Mouse (Mus musculus) thymus, postnatal 10 days (tissue): Measurements from ENCODE around the gene Cdc42ep2.
"Not testable (repeated sequence)": the region's sequence is repeated elsewhere in the genome, so short reads cannot be mapped to it uniquely, and the experiment has no call there.

ENCODE experiments used
- DNase-seq, 2 experiments: peaks; one replicate each; pipeline ENCODE4 v3.0.0; 2021; ENCODE audit warnings: low spot score in 2 of 2

Cdc42ep2 gene

DNA sequence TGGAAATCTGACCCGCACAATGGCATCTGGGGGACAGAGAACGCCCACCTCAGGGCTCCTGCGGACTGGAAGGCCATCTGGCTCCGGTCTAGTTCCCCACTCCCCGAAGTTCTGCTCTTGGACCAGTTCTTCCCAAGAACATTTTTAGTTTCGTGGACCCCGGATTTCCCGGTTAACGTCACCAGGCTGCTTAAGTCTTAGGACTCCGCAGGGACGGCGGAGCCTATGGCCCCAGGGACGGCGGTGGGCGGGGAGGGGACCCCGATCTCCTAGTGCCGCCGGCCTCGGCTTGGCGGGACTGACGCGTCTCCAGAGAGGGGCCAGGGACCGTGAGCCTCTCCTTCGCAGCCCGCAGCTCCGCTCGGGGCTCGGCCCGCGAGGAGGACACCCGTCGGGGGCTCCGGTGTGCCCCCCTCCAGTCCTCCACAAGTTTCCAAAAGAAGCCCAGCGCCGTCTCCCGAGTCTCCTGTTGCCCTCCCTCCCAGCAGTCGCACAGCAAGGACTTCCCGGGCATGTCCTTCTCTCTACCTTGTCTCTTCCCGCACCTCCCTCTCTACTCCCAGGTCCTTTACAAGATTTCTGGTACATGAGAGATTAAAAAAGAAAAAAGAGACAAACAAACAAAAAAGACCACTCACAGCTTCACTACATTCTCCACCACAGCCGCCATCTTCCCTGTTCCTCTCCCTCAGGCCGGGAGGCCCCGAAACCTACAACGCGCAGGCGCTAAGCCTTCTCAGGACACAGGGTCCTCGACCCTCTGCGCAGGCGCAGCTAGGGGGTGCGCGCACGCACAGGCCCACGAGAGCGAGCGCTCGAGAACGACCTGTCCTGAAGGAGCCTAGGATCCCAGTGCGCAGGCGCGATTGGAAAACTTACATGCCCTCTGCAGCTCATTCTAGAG lies 12.3 kb downstream of the Cdc42ep2 start:
- DNase-seq = peak; percentile 98 to 99

DNA sequence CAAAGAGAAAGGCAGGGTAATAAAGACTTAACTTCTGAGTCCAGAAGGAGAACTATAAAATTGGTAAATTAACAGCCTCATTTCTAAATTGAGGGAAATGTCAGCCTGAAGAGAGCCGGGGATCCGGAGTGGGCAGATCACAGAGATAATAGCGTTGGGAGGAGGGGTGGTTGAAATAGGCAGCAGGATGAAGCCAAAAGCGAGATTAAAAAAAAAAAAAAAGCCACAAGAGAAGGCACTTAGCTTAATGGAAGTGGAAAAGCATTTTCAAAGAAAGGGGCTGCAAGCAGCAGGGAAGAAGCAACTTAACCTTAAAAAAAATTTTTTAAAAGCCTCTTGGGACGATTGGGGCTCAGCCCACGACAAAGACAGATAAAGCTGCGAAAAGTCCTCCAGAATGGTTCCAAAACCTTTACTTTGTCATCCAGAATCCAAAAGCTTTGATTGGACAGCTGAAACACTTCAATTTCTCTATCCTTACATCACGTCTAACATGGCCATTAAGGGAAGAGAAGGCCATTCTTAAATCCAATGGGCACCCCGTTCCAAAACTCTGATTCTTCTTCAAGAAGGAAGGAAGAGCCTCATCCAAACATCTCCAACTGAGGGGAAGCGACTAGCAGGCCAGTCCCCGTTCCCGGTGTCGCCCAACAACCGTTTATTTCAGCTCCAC lies 13.1 kb downstream of the Cdc42ep2 start:
- no peak for DNase-seq

DNA sequence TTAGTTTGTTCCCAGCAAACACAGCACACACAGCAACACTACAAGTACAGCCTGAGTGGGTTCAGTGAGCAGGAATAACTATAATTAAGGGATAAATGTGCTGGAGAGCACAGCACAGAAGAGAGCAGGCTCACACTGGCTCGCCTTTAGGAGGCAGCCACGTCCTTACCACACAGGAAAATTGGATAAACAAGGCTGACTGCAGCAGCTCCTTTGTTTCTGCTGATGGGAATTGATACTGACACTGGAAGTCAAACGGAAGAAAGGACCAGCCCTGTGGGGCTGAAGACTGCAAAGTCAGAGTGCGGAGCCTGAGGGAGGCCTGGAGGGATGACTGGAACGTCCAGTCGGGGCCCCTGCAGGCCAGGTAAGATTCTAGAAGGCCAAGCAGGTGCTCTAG lies 14.4 kb downstream of the Cdc42ep2 start:
- no peak for DNase-seq

DNA sequence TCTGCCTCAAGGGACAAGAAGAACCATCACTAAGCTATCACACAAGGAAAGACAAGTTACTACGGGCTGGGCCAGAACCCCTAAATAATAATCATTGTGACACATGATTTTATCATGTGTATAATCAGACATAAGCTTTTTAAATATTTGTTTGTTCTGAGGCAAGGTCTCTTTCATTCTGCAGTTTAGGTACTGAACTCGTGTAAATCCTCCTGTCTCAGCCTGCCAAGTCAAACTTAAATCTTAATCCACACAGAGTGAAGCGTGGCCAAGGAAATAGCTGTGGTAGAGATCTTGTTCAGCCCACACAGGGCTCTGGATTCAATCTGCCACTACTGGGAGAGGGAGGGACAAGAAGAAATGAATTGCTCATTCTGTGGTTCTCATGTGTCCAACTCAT lies 17.3 kb downstream of the Cdc42ep2 start:
- no peak for DNase-seq

DNA sequence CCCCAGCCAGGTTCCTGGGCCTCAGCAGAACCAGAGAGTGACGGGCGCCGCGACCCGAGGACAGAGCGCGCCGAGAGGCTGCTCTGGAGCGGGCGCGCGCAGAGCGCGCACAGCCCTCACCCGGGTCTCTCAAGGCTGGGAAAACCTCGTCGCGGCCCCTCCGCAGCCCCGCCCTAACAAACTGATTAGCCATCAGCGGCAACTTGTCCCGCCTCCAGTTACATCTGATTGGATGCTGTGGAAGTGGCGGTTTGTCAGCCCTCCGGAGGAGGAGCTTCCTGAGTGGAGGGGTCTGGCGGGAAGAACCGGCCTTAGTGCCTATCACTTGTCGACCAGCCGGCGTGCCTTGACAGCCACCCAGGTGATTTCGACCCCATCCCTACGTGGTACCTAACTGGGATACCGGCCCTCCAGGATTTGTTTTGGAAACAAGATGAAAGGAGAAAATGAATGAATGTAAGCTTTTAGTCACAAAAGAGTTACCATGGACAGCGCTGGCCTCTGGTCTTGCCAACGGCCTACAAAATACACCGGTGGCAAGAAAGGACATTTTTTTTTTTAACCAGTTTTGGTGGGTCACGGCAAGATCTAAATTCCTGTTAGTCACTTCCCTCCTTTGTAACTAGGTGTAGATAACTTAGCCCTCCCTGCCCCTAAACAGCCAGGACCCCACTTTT lies 30.5 kb downstream of the Cdc42ep2 start, which contains the start of gene Tigd3:
TSS of gene Tigd3 (minus strand) at position 148 of the 677 bp plus-strand sequence.
- DNase-seq = peak; percentile 95 to 96

DNA sequence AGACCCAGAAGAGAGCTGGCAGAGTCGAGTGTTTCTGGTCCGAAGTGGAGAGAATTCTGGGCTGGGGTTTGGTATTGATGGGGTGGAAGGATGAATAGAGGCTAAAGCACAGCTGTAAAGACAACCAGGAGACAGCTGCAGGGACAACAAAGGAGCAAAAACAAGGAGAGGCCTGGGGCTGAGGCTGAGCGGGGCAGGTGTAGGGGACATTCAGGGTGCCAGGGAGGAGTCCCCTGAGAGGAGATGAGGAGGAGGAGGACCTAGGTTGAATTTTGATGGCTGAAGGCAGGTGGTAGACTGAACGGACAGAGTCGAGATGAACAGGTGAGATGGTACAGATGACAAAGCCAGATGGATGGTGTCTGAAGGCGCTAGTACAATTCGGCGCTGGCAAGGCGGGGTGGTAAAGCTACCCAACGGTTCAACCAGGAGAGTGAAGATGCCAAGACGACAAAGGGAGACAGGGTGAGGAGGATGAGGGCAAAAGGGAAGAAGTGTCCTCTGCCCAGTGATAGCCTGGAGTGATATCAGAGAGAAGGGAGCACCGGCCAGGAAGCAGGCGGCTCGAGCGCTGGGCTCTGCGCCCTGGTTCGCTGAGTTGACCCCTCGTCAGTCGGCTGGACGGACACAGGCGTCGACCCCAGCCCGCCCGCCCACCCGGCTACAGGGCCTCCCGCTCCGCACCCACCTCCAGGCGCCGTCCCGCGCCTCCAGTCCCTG lies 31.2 kb downstream of the Cdc42ep2 start:
- no peak for DNase-seq

DNA sequence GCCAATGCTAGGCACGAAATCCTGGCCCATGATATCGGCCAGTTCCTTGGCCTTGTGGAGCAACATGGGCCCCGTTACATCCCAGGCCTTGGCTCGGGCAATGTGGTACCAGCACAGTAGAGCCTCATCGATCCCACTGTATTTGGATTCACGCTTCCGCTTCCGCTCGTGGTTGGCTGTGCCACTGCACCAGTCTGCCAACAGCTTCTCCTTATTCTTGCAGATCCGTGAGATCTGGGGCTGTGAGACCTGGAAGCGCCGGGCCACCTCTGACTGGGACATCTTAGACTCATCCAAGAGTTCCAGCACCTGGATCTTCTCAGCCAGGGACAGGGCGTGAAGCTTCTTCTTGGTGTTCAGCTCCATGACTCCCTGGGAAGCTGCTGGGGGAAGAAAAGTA lies 31.9 kb downstream of the Cdc42ep2 start:
- no peak for DNase-seq

DNA sequence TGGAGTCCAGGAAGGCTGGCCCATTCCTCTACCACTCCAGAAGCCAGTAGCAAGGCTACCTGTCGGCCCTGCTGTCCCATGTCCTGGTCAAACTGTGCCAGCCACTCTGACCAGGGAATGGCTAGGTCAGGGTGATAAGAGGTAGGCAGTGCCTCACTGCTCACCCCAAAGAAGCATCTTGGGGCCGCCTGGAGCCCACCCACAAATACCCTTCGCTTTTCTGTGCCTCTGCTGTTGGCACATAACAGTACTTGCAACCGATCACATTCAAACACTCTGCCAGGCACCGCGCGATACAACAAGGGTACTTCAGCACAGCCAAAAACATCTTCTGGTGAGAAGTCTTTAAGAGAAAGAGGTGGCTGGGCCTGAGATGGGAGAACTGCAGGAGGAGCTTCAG lies 32.4 kb downstream of the Cdc42ep2 start:
- DNase-seq = no peak

DNA sequence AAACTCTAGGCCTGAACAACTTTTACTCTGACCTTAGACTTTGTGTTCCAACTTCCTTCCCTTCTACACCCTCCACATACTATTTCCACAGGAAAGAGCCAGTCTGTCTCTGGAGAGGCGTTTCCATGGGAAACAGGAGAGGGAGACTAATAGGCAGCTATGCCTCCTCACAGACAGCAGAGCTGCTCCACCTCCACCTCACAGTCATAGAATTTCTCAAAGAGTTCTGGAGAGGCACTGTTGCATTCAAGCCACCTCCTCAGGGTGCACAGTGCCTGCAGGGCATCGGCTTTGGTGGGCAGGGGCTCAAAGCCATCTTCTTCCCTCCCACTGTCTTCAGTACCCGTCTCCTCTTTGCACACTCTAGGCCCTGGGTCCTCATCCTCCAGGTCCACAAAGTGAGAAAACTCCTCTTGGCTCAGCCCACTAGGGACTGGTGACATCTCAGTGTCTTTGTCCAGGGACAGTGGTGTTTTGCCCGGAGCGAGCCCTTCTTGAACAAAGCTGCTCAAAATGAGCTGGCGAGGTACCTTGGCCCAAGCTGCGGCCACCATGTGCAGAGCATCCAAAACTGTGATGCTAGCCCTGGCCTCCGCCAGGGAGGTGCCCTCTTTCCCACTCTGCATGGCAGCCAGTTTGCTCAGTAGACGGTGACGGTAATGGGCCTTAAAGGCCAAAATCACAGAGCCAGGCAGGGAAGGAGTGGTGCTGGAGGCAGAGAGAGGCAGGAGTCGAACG lies 32.9 kb downstream of the Cdc42ep2 start:
- DNase-seq = no peak

DNA sequence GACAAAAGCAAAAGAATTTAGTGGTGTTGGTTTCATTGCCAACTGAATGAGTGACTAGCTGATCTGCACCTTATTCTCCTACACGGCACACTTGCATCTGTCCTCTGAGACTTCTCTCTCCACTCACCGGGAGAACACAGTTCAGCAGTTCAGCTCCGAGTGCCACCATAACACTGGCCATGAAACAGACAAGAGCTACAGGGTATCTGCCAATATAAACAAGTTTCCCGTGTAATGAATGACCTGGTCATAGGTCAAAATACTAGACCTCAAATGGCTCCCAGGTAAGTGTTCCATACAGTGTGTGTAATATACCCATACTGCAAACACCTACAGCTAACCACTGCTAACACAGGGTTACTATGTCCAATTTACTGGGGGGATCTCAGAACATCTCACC lies 35.4 kb downstream of the Cdc42ep2 start:
- no peak for DNase-seq

DNA sequence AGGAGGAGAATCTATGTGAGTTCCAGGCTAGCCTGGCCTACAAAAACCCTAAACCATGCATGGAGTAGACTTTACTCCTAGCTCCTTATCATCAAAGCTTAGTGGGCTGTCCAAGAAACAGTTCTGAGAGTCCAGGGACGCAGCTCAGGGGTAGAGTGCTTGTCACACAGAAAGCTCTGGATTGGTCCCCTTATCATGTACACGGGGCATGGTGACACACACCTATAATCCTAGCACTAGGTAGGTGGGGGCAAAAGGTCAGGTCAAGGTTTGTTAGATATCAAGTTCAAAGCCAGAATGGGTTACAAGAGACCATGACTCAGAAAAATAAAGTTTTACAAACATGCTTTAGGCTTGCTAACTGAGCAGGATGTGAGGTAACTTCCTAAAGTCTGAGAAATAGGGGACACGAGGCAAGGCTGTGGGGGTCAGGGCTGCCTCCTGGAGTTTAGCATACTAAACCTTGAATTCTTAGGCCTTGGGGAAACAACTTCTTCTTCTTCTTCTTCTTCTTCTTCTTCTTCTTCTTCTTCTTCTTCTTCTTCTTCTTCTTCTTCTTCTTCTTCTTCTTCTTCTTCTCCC lies 37.3 kb downstream of the Cdc42ep2 start:
- DNase-seq = no peak

DNA sequence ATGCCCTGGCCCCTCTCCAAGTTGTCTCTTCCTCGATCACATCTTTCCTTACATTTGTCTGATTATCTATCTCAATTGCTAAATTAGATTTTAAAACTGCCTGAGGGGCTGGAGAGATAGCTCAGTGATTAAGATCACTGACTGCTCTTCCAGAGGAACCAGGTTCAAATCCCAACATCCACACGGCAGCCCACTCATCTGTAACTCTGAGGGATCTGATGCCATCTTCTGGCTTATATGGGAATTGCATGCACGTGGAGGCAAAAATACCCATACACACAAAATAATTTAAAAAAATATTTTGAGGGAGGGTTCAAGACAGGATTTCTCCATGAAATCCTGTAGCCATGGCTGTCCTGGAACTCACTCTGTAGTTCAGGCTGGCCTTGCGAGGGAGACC lies 38.8 kb downstream of the Cdc42ep2 start:
- DNase-seq = no peak

DNA sequence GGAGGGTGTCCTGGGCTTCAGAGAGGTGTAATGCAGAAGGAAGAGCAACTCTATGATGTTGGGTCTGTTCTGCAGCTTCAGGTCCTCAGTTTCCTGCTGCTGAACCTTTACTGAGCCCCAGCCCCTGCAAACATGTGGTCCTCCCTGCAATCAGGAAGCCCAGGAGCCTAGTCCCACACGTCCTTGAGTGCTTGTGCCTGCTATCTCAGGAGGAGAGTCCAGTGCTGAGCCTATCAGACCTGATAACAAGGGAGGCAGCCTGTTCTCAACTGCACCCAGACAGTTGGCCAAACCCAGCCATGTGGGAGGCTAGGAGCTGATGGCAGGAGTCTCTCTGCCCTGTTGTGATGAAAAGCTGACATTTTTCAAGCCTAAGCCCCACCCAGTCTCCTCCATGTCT lies 40.7 kb downstream of the Cdc42ep2 start:
- DNase-seq = no peak

DNA sequence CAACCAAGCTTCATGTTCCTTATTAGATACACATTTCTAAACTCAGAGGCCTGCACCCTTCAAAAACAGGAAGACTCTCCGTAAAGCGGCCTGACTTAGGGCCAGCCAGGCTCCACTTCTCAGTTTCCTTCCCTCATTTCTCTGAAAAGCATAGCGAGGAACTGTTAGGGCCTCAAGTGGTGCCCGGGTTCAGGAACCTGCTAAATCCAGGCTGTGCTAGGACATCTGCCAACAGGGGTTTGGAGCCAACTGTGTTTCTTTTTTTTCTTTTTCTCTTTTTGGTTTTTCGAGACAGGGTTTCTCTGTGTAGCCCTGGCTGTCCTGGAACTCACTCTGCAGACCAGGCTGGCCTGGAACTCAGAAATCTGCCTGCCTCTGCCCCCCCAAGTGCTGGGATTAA lies 42.5 kb downstream of the Cdc42ep2 start:
- DNase-seq = not testable (repeated sequence)

DNA sequence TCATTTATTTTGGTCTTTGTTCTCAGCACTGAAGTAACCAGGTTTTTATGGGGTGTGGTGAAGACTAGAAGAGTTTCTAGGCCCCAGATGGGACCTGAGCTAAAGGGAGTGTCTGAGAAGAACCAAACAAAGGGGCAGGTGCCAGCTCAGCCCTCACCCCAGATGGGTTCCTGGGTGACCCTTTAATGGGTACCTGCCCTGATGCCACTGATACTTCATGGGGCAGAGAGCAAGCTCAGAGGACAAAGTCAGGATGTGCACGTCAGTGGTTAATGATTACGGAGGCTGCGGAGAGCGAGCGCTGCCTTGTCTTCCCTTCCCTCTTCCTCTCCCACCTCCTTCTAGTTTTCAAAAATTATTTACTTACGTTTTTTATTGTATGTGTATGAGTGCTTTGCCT lies 43.5 kb downstream of the Cdc42ep2 start:
- DNase-seq = no peak

DNA sequence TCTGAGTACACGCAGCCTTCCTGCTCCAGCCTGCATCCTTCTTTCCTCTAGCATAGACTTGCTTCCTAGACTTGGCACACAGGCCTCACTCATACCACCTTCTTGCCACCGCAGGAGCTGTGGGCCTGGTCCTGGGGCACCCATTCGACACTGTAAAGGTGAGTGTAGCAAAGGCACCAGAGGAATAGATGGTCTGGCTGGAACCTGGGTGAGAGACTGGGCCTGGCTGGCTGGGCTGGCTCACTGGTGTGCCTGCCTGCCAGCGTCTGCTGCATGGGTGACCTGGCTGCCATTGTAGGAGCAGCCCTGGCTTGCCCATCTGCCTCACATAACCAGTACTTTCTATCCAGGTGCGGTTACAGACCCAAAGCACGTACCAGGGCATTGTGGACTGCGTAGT lies 44.9 kb downstream of the Cdc42ep2 start:
- DNase-seq = no peak

DNA sequence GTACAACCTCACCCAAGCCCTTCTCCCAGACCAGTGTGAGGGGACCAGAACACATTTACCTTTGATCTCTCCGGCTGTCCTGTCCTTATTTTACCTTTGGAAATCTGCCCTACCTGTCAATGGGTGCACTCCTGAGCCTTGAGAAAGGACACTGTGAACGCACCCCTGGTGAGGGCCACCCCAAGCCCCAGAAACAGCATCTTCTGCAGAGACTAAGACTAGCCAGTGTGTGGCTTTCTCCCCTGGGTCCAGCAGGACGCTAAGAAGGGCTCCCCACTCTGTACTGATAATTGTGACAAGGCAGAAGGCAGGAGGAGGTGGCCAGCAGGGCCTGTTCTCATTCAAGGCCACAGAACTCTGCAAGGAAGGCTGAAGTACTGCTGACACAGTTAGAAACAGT lies 45.7 kb downstream of the Cdc42ep2 start:
- DNase-seq = no peak

DNA sequence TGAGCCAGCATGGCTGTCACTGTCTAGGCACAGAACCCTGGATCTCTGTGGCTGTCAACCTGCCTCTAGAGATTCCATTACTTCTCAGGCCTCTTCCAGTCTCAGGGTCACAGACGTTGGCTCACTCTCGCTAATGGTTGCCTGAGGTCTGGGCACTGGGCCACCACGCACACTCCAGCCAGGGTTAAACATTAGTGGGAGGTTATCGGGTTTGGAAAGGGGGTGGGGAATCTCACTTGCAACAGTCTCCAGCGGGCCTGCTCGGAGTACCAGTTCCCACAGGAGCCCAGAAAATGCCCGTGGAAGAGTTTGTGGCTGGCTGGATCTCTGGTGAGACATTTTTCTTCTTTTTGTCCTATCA lies 46.3 kb downstream of the Cdc42ep2 start:
- DNase-seq = no peak

DNA sequence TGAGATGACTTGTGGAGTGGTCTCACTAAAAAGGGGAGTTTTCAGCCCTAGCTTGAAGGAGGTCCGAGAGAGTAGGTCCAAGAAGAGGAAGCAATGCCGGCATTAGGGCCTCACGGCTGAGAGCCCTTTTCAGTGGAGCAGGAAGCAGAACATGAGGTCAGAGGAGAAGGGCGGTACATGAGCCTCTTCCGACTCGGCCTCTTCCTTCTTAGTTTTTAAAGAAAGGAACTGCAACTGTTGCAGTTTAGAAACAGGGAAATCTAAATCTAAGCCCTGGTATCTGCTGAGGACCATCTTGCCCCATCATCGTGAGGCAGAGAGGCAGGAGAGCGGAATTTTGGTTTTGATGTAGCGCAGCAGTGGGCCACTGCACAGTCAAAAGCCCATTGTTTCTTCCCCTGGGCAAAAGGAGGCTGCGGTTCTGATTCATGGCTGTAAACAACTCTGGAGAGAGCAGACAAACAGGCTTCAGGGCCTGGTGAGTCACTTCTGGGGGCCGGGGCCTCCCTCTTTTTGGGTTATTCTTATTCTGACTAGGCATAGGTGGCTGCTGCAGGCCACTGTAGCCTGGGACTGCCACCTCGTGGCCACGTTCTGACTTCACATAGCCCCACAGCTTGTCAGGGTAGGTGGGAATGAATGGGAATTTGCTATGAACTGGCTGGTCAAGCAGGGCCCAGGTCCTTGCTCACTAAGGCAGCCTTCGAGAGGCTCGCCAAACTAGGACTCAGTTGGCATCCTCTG lies 46.8 kb downstream of the Cdc42ep2 start, which contains the start of gene Slc25a45:
TSS of gene Slc25a45 (plus strand) at position 191 of the 744 bp plus-strand sequence.
- peak; percentile 65 to 77 for DNase-seq

DNA sequence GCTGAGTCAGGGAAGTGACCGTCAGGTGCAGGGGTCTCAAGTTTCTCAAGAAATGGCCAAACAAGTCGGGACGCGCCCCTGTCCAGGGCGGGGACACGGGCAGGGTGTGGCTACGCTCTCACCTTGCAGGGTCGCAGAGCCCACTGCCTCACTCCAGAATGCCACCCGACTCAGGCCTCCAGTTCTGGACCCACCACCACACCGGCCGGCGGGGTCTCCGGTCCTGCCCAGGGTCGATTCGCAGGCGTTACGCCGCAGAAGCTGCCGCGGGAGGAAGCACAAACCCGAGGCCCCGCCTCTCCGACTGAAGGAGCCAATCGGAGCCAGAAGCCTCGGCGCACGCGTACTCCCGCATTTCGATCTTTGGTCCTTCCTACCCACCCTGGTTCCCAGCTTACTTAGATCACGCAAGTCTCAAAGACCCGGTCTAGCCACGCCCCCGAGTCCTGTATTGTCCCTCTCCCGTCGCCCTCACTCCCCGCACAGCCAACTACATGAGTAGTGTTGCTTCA lies 49.6 kb downstream of the Cdc42ep2 start, which contains the start of gene Frmd8:
TSS of gene Frmd8 (minus strand) at position 306 of the 512 bp plus-strand sequence.
- peak; percentile 93 to 95 for DNase-seq
